Mouse (Mus musculus): Measurements from ENCODE around the gene Acvr2b.

DNA sequence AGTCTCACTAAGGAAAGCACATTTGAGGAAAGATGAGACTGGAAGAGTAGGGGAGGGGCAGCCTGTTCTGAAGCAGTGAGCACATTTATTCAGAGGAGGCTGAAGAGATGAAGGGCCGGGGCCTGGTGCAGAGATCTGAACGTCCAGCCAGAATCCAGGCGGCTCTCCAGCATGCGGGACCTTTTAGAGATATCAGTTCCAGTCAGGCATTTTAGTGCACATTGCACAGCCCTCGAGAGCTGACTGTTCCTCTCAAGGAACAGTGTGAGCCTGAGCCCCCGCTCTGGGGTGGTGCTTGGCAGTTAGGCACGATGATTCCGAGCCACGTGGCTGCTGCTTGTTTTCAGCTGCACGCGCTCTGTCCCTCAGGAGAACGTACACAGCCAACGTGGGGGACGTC lies 55.2 kb downstream of the Acvr2b start:
- TF ChIP-seq CTCF (IDR thresholded peaks at IDR 0.05; ENCODE audit: borderline replicate concordance, insufficient read depth, low read length) (no peak), POLR2A (IDR thresholded peaks at IDR 0.05; ENCODE audit: low read depth, low read length) (no peak)
